Mouse (Mus musculus): ENCODE measurements around the gene Abhd12.
A peak's percentile ranks its signal among the peaks of the same experiment; 100 is the strongest.

- 0 out of 2 replicates have a peak, but pooled peaks have one; percentile 22 for TF ChIP-seq CTCF (IDR thresholded peaks at IDR 0.05; ENCODE audit: low read depth)
- no peak for TF ChIP-seq EP300 (IDR thresholded peaks at IDR 0.05; ENCODE audit: low read depth)
Measured at GRCm38 (mm10) chr2:150828654-150829053, 75.9 kb downstream of the Abhd12 start.
